Mouse (Mus musculus) urinary bladder, adult 18-20 months (tissue): ENCODE data around the gene Arsb.
"Not testable (repeated sequence)": the region's sequence is repeated elsewhere in the genome, so short reads cannot be mapped to it uniquely, and the experiment has no call there.

Experiments
- DNase-seq, 2 experiments: peaks; one replicate each; pipeline ENCODE4 v3.0.0; 2022; ENCODE audit warnings: low spot score in 2 of 2, mixed read lengths in 2 of 2

The Arsb gene

GRCm38 (mm10) chr13:93787647-93788046, 16.2 kb downstream of the Arsb start:
- DNase-seq, result no peak

GRCm38 (mm10) chr13:93792945-93793642, 21.7 kb downstream of the Arsb start:
- no peak for DNase-seq

GRCm38 (mm10) chr13:93793643-93794182, 22.3 kb downstream of the Arsb start:
- no peak for DNase-seq

GRCm38 (mm10) chr13:93797011-93797600, 25.7 kb downstream of the Arsb start:
- no peak for DNase-seq

- DNase-seq, result not testable (repeated sequence)
Observed at GRCm38 (mm10) chr13:93810311-93810710, 38.9 kb downstream of the Arsb start.

GRCm38 (mm10) chr13:93814081-93814480, 42.7 kb downstream of the Arsb start:
- DNase-seq, result no peak

- DNase-seq, result no peak
Observed at GRCm38 (mm10) chr13:93814676-93815075, 43.2 kb downstream of the Arsb start.

- DNase-seq, result no peak
Observed at GRCm38 (mm10) chr13:93815128-93815527, 43.7 kb downstream of the Arsb start.

- no peak for DNase-seq
Observed at GRCm38 (mm10) chr13:93816127-93816526, 44.7 kb downstream of the Arsb start.

GRCm38 (mm10) chr13:93816688-93817331, 45.4 kb downstream of the Arsb start:
- no peak for DNase-seq

GRCm38 (mm10) chr13:93820173-93820572, 48.7 kb downstream of the Arsb start:
- DNase-seq, result no peak

- DNase-seq, result no peak
Observed at GRCm38 (mm10) chr13:93822001-93822400, 50.6 kb downstream of the Arsb start.

GRCm38 (mm10) chr13:93825792-93826558, 54.5 kb downstream of the Arsb start:
- DNase-seq, result no peak

- DNase-seq, result no peak
Observed at GRCm38 (mm10) chr13:93827745-93828144, 56.3 kb downstream of the Arsb start.

GRCm38 (mm10) chr13:93829565-93830293, 58.3 kb downstream of the Arsb start:
- DNase-seq, result no peak

- no peak for DNase-seq
Observed at GRCm38 (mm10) chr13:93830294-93830645, 58.8 kb downstream of the Arsb start.

- DNase-seq, result no peak
Observed at GRCm38 (mm10) chr13:93837481-93838225, 66.2 kb downstream of the Arsb start.

- no peak for DNase-seq
Observed at GRCm38 (mm10) chr13:93838431-93839136, 67.2 kb downstream of the Arsb start.

- no peak for DNase-seq
Observed at GRCm38 (mm10) chr13:93839137-93839630, 67.8 kb downstream of the Arsb start.

- DNase-seq, result no peak
Observed at GRCm38 (mm10) chr13:93839721-93840120, 68.3 kb downstream of the Arsb start.
